Mouse (Mus musculus) Muller cell, postnatal 12 days (primary cell): Measurements from ENCODE around the gene Ces1b.

Experiments
- DNase-seq: peaks from one replicate; pipeline ENCODE4 v3.0.0-alpha.2; 2015; ENCODE audit errors: inconsistent ontology term

Gene Ces1b

DNA sequence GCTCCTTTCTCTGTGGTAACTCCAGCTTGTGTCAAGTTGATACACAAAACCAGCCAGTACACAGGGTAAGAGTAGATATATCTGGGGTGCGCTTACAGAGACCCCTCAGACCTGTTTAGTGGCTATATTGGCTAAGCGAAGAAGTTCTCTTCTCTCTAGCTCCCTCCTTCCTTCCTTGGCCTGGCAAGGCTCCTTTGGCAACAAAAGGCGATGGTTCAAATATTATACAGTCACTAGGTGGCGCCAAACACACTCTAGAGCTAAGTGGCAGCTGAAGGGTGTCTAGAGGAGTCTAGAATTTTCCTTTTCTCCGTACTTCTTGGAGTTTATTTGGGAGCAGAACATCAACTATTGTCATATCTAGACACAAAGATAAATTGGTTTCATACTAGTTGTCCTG, 69.5 kb downstream of the Ces1b start:
- peak; percentile 38 for DNase-seq
